Mouse (Mus musculus): Measurements from ENCODE around the gene Zdhhc19. TPM values are rescaled to one million over a fixed set of nuclear protein-coding genes. Genes with fewer than 3 reads are reported as not detected.

The Zdhhc19 gene
- polyA plus RNA-seq, 1 experiment: 0.15 TPM

DNA sequence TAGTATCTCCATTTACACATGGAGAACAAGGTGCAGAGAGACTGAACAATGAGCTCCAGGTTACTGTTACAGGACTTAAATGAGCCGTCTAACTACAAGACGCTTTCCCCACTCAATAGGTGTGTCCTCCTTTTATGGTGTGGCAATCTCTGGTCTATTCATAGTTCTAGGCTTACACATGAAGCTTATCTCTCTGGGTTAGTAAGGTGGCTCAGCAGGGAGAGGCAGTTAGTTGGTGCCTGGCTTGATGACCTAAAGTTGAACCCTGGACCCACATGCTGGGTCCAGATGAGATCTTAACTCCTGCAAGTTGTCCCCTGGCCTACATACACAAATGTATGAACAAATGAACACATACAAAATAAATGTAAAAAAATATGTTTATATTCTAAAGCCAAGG, 32.6 kb upstream of the Zdhhc19 start:
- no peak for DNase-seq (ENCODE audit: low read depth)
- TF ChIP-seq CTCF (IDR thresholded peaks at IDR 0.05; ENCODE audit: borderline replicate concordance, extremely low read depth, insufficient read depth, insufficient read length) (no peak), POLR2A (IDR thresholded peaks at IDR 0.05; ENCODE audit: borderline replicate concordance, extremely low read depth, insufficient read depth, insufficient read length, poor library complexity, severe bottlenecking) (no peak)

DNA sequence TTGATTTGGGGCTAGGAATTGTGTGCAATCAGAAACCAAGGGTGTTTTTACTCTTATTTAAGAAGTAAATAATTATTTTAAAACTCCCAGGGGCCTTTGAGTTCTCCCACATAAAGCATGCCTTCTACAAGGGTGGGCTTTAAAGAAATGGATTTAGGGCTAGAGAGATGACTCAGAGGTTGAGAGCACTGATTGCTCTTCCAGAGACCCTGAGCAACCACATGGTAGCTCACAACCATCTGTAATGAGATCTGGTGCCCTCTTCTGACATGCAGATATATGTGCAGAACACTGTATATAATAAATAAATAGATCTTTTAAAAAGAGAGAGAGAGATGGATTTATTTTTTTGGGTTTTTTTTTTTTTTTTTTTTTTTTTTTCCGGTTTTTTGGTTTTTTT, 31.2 kb upstream of the Zdhhc19 start:
- TF ChIP-seq POLR2A (IDR thresholded peaks at IDR 0.05; ENCODE audit: borderline replicate concordance, extremely low read depth, insufficient read depth, insufficient read length, poor library complexity, severe bottlenecking) (no peak), CTCF (IDR thresholded peaks at IDR 0.05; ENCODE audit: borderline replicate concordance, extremely low read depth, insufficient read depth, insufficient read length) (no peak)
- no peak for DNase-seq (ENCODE audit: low read depth)

DNA sequence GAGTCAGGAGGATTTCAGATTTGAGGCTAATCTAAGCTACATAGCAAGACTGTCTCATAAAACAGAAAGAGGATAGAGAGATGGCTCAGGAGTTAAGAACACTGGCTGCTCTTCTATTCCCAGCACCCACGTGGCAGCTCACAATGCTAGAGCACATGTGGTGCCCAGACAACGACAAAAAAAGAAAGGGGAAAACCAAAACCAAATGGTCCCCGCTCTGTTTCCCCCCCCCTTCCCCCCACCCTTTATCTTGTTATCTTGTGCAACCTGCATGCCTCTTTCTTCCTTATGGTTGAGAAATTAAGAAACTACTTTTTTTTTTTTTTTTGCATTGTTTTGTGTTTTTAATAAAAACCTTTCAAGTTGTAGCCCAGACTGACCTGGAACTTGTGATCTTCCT, 27.6 kb upstream of the Zdhhc19 start:
- no peak for TF ChIP-seq POLR2A (IDR thresholded peaks at IDR 0.05; ENCODE audit: borderline replicate concordance, extremely low read depth, insufficient read depth, insufficient read length, poor library complexity, severe bottlenecking)
- no peak for TF ChIP-seq CTCF (IDR thresholded peaks at IDR 0.05; ENCODE audit: borderline replicate concordance, extremely low read depth, insufficient read depth, insufficient read length)
- DNase-seq (ENCODE audit: low read depth): no peak

DNA sequence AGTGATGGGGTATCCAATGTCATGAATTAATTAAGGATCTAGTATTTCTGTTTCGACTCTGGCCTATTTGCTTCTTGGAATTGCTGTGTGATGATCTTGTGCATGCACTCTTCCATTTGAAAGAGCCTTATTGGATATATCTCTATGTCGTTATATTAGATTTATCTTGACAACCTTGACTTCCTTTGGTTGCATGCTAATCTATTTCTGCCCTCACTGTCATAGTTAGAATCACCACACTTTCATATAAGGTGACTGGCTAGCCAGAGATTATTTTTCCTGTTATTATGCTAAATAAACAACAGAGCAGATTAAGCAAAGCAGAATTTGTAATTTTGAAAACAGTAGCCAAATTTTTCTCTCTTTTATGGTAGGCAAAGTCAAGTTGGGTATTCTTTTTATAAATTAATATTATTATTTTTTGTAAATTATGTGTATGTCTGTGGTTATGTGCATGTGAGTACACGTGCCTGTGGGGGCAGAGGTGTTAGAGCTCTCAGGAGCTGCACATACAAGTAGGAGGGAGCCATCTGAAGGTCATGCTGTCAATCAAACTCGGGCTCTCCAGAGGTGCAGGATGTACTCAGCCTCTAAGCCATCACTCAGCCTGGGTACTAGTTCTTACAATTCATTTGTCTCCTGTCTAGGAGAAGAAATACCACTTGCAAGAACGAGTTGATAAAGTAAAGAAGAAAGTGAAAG, 26.5 kb upstream of the Zdhhc19 start:
- no peak for TF ChIP-seq POLR2A (IDR thresholded peaks at IDR 0.05; ENCODE audit: borderline replicate concordance, extremely low read depth, insufficient read depth, insufficient read length, poor library complexity, severe bottlenecking)
- TF ChIP-seq CTCF (IDR thresholded peaks at IDR 0.05; ENCODE audit: borderline replicate concordance, extremely low read depth, insufficient read depth, insufficient read length): no peak
- DNase-seq (ENCODE audit: low read depth): no peak

DNA sequence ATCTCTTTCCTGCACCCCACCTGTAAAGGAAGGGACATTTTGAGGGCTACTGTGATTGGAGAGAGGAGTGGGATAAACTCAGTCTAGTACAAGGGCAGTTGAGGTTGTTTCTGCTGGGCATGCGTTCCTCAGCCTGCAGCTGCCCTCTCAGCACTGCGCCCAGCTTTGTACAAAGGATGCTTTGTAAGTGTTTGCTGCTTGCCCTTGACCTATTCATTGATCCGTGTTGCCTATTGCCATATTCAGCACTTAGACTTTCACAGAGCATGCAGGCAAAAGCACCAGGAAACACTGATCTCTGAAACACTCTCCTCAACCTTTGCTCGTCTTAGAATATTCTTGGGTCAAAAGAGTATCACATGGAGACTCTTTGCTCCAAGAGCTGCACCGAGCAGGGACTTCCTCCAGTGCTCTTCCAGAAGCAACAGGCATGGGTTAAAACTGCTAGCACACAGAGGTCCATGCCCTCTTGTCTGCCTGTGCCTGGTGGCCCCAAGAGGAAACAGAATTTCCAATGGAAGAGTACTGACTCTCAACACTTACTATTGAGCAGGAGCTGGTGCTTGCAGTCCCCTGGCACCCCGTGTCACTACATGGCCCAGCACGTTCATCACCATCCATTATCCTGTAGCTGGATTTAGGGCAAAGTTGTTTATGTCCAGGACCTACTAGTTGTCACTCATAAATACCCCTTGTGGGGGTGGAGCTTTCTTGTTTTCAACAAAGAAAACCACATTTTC, 23.6 kb upstream of the Zdhhc19 start:
- peak; percentile 3 for DNase-seq (ENCODE audit: low read depth)
- no peak for TF ChIP-seq POLR2A (IDR thresholded peaks at IDR 0.05; ENCODE audit: borderline replicate concordance, extremely low read depth, insufficient read depth, insufficient read length, poor library complexity, severe bottlenecking)
- TF ChIP-seq CTCF (IDR thresholded peaks at IDR 0.05; ENCODE audit: borderline replicate concordance, extremely low read depth, insufficient read depth, insufficient read length): no peak

DNA sequence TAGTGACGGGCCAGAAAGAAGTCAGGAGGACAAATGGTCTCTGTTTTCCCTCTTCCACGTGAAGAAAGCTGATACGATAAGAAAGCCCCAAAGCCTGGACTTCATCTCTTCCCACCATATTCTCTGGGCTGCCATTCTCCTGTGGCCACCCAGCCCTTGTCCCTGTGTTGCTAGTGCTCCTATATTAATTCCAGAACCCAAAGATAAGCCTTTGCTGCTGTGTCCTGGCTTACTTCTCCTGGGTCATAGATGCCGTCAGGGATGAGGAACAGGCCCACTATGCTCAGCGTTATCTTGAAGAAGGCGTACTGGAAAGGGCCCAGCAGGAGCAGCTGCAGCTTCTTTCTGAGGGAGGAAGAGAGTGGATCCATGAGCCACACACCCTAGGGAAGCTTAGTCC, 18.8 kb upstream of the Zdhhc19 start:
- TF ChIP-seq POLR2A (IDR thresholded peaks at IDR 0.05; ENCODE audit: borderline replicate concordance, extremely low read depth, insufficient read depth, insufficient read length, poor library complexity, severe bottlenecking) (no peak), CTCF (IDR thresholded peaks at IDR 0.05; ENCODE audit: borderline replicate concordance, extremely low read depth, insufficient read depth, insufficient read length) (no peak)
- DNase-seq (ENCODE audit: low read depth): no peak

DNA sequence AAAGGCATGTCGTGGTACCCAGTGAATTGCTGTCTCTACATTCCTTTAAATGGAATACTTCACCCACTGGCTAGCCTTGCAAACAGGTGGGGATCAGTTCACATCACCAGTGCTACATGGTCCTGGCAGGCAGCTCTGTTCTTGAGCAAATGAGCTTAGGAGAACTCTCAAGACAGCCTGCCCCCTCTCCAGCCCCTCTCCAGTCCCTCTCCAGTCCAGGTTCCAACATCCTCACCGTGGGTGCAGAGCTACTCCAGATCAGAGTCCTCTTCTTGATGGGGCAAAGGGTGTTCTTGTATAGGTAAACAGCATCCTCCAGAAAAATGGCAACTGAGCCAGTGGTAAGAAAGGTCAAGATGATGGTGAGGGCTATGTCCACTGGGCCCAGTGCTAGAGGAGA, 16.6 kb upstream of the Zdhhc19 start:
- DNase-seq (ENCODE audit: low read depth): no peak
- no peak for TF ChIP-seq POLR2A (IDR thresholded peaks at IDR 0.05; ENCODE audit: borderline replicate concordance, extremely low read depth, insufficient read depth, insufficient read length, poor library complexity, severe bottlenecking)
- TF ChIP-seq CTCF (IDR thresholded peaks at IDR 0.05; ENCODE audit: borderline replicate concordance, extremely low read depth, insufficient read depth, insufficient read length): no peak

DNA sequence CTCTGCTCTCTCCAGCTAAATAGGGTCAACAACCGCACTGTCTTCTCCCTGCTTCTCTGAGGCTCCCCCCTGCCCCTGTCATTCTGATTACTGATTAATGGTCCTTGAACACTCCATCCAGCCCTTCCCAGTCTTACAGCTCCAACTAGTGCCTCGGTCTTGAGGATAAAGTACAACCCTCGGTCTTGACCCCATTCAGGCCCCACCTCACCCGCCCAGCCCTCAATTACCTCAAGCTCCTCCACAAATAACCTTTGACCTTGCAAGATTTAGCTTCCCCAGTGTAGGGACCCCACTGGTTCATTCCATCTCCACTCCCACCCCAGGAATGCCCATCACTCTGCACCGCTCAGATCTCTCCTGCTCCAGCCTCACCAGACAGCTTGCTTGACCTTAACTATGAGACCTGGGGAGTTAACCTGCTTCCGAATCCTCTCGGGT, 11.6 kb upstream of the Zdhhc19 start:
- TF ChIP-seq CTCF (IDR thresholded peaks at IDR 0.05; ENCODE audit: borderline replicate concordance, extremely low read depth, insufficient read depth, insufficient read length) (no peak), POLR2A (IDR thresholded peaks at IDR 0.05; ENCODE audit: borderline replicate concordance, extremely low read depth, insufficient read depth, insufficient read length, poor library complexity, severe bottlenecking) (no peak)
- no peak for DNase-seq (ENCODE audit: low read depth)

DNA sequence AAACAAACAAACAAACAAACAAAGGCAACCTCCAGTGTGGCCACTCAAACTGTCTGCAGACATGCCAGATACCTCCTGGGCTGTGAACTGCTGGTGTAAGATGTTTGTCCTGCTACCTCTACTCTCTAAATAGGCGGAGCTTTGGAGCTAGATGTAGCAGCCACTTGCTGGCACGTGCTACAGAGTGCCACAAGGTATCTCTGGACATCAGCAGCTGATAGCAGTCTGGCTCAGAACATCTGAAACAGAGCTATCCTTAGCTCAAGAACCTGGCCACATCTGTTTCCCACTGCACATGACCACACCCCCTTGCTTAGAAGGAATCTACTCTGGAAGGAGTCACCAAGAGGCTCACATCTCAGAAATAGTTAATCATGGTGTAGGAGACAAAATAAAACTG, 10.9 kb upstream of the Zdhhc19 start:
- no peak for DNase-seq (ENCODE audit: low read depth)
- TF ChIP-seq POLR2A (IDR thresholded peaks at IDR 0.05; ENCODE audit: borderline replicate concordance, extremely low read depth, insufficient read depth, insufficient read length, poor library complexity, severe bottlenecking): no peak
- no peak for TF ChIP-seq CTCF (IDR thresholded peaks at IDR 0.05; ENCODE audit: borderline replicate concordance, extremely low read depth, insufficient read depth, insufficient read length)

DNA sequence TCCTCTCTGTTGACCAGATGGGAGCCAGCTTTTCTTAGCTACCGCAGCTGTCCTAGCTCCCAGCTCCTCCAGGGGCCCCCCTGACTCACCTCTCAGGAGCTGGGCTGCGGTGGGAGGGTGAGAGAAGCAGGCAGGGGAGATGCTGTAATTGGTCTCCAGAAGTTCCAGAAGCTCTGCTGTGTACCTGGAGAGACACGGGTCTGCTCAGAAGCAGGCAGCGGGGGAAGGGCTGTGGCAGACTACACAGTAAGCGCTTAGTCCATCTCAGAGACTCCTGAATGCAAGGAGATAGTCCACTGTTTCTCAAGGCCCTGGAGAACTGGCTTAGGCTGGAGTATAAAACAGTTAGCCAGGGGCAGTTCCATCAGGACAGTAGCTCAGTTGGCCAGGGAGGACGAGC, 10.0 kb upstream of the Zdhhc19 start:
- DNase-seq (ENCODE audit: low read depth): no peak
- TF ChIP-seq CTCF (IDR thresholded peaks at IDR 0.05; ENCODE audit: borderline replicate concordance, extremely low read depth, insufficient read depth, insufficient read length) (no peak), POLR2A (IDR thresholded peaks at IDR 0.05; ENCODE audit: borderline replicate concordance, extremely low read depth, insufficient read depth, insufficient read length, poor library complexity, severe bottlenecking) (no peak)

DNA sequence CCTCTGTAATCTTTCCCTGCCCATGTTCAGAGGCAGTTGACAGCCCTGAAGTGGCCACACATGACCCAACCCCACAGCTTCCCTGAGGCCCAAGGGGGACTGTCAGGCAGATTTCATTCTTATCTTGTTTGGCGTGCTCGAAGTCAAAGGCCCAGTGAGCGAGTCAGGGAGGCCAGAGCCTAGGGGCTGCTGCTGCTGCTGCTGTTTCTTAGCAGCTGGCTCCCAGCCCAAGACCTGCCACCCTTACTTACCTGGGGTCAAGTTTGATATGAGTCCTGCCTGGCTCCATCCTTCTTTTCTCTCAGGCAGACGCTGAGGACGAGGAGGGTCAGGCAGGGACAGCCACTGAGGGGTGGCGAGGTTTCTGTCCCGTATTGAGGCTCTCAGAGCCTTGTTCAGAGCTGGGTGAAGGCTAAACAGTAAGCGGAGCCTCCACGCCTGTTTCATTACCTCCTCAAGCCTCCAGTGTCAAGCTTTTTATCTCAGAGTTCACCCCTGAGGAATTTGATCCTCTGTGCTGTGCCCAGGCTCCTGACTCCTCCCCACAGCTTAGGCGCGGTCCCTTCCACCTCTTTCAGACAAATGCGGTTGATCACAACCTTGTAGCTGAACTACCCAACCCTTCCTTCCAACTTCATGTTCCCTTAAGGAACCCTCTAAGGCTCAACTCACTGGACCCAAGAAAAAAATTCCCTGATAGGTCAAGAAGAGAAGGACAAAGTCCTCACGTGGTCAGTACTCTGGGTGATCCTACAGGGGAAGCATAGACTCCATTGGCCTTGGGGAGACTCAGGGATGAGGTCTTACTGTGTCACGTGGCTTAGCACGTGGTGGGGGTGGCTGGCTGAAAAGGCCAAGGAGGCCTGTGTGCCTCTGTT, 8.6 kb upstream of the Zdhhc19 start, which contains the start of gene Slc51a:
Gene Slc51a, minus strand, starts transcription at position 646 of the 878 bp plus-strand sequence.
- DNase-seq (ENCODE audit: low read depth): no peak
- TF ChIP-seq CTCF (IDR thresholded peaks at IDR 0.05; ENCODE audit: borderline replicate concordance, extremely low read depth, insufficient read depth, insufficient read length) (no peak), POLR2A (IDR thresholded peaks at IDR 0.05; ENCODE audit: borderline replicate concordance, extremely low read depth, insufficient read depth, insufficient read length, poor library complexity, severe bottlenecking) (no peak)

All from brain, embryonic 14.5 days (tissue).